Mouse (Mus musculus) hematopoietic stem cell, adult 5-6 weeks (primary cell): ENCODE data around the gene Phf20. TPM values are rescaled to one million over a fixed set of nuclear protein-coding genes. Genes with fewer than 3 reads are reported as not detected.
"Not testable (repeated sequence)": the region's sequence is repeated elsewhere in the genome, so short reads cannot be mapped to it uniquely, and the experiment has no call there.

ENCODE experiments used
- ATAC-seq, 2 experiments: fragments of 125-278 bp in 1 of 2; replicated peaks in 1 of 2; 2 replicates each; pipeline ENCODE4 v1.8.0; 2016 to 2017; ENCODE audit warnings: inconsistent platforms in 2 of 2, mild to moderate bottlenecking in 2 of 2, moderate number of reproducible peaks in 2 of 2, low read depth in 1 of 2, moderate TSS enrichment in 1 of 2; ENCODE audit not compliant: low FRiP score in 2 of 2, poor library complexity in 2 of 2, severe bottlenecking in 2 of 2, insufficient read depth in 1 of 2, low TSS enrichment in 1 of 2
- total RNA-seq: library from RNA; stranded (forward); fragments of 172-1452, 232-1000 nt; gene quantifications from 2 replicates; pipeline ENCODE4 v1.2.3, GENCODE M21; 2017

Gene Phf20
- 65.4 and 111 TPM in 2 replicates for total RNA-seq

- ATAC-seq = peak; percentile 91 to 92
Measured at GRCm38 (mm10) chr2:156196302-156197128, at the start of gene Phf20. Gene Phf20, plus strand, starts transcription at chr2:156196466.

DNA sequence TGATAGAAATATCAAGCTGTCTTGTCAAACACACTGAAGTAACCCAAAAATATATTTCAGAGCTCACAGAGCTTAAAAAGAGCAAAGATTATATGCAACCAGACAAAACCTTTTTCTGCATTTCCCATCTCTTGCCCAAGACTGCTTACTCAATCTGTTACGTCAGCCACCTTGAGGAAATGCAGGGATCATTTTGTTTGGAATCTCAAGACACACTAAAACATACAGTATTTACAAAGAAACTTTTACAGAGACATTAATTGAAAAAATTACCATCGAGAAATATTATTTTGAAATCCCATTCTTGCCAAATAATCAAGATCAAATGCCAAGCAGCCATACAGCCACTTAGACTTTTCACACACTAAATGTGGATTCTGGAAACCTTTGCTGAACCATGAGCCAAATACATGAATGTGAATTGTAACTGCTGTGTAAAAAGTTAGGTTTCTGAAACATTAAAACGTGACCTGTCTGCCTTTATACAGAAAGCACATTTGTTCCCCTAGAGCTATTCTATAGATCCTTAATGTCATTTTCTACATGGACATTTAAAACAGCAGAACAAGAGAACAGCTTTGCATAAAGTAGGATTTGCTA is 48.9 kb upstream of the Phf20 start:
- ATAC-seq = no peak

DNA sequence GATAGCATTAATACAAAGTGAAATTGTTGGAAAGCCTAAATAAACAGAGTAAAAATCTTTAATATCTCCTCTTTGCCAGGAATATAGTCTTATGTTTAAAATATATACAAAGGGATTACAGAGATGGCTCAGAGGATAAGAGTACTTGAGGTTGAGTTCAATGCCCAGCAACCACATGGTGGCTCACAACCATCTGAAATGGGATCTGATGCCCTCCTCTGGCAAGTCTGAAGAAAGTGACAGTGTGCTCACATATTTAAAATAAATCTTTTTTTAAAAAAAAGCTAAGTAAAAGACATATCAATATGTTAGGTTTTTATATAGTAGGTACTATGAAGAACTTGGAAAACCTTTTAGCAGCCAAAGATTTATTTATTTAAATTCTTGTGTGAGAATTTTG is 44.7 kb upstream of the Phf20 start:
- ATAC-seq = no peak

- ATAC-seq = no peak
Measured at GRCm38 (mm10) chr2:156165478-156165877, 30.8 kb upstream of the Phf20 start.

GRCm38 (mm10) chr2:156166557-156166956 is 29.7 kb upstream of the Phf20 start:
- ATAC-seq = no peak

DNA sequence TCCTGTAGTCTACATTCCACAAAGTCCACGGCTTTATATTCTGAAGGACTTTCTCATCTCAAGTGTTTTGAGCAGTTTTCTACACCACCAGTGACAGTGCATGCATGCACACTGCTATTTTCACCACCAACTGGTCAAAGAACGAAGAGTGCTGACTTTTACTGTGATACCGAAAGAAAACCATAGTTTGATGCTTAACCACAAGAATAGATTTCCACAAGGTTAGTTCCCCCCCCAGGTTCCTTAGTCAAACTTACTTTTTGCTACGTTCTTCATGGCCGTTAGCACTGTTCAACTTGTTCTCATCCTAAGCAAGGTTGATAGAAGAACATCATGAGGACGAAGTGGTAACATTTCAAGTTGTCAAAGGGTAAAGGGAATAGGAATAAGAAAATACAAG is 19.2 kb upstream of the Phf20 start:
- no peak for ATAC-seq

DNA sequence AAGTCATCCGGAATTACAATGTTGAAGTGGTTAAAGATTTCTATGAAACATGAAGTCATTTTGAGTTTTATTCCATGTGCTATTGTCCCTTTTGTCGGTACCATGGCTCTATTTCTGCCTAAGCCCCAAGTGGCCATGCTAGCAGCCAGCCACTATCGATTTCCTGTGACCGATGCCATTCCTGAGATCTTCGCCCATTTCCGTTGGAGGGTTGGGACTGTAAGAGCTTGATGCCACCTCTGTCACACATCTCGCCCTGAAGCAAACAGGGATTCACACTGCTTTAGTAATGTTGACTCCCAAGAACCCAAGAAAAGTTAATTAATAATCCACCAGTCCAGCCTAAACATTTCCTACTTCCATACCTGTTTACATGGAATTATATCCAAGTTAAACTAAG is 18.6 kb upstream of the Phf20 start:
- ATAC-seq = no peak

DNA sequence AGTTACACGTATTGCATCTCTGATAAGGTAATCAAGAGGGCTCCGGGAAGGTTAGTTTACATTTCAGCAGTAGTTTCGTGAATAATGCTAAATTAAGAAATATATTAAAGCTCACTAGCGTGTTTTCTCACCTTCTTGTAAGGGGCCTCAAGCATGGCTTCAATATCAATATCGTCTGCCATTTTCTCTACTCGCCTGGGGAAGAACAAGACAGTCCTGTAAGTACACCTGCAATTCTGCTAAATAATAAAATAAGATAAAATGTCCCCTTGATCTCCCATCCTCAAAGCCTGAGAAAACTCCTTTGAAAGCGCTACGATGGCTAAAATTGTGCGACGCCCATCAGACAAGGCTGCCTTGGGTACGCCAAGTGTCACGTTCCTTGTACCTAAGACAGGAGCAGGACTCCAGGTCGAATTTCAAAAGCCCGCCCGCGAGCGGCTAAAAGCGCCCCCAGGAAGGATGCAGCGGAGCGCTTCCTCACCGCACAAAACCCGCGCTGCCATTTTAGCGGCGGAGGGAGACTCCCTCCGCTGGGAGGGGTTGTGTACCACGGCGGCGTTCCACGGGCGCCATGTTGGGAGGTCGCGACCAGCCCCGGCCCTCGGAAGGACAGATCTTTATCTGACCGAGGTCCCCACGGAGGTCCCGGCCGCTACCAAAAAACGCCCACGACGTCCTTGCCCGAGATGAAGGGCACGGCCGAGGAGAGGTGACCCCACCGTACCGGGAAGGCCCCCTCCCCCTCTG is 17.0 kb upstream of the Phf20 start:
- peak; percentile 56 to 67 for ATAC-seq

- ATAC-seq = no peak
Measured at GRCm38 (mm10) chr2:156179796-156180093, 16.5 kb upstream of the Phf20 start.

- peak; percentile 91 to 92 for ATAC-seq
Measured at GRCm38 (mm10) chr2:156180094-156180821, 16.0 kb upstream of the Phf20 start, which contains the start of gene Rbm39. Gene Rbm39, minus strand, starts transcription at chr2:156180238.

DNA sequence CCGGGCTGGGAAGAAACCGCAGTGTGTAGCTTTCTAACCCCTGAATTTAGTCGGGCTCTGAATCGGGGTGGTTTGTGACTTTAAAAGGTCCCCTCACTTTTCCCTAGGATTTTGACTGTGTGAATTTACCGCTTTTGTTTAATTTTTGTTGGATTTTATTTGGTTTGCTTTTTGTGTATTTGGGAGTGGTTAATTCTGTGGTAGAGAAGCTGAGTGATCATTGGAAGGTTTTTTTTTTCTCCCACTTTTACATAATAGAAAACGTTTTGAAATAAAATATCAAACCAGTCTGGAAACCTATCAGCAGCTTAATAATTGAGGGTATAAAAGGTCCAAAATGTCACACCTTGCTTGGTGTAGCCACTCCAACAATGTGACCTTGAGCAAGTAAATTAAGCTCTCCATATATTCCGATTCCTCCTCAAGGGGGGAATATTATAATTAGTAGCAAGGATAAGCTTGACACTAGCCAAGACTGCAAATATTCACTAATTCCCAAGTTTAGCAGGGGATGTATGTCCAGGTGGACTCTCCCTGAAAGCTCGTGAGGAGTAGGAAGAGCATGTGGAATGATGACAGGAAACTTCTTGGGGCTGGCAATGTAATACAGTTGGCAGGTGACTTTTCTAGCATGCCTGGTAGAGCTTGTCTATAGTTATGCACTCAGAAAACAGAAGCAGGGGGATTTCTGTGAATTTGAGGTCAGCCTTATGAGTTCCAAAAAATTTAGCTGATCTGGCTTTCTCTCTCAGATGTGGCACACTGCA is 15.3 kb upstream of the Phf20 start:
- ATAC-seq = no peak

DNA sequence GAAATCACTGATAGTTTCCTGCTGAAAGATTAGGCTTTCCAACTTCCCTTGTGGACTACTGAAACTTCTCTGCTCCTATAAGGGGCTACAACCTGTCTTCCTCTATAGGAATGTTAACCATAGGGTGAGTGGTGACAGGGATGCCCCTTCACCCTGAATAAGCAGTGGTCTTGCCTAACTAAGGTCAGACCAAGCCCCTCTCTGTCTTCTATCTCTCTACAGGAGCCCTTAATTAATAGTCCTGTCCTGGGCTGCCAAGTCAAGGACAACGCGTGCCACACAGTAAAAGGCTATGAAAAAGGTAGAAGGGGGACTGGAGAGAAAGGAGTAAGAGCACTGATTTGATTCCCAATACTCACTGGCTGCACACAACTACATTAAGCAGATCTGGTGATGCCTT is 14.7 kb upstream of the Phf20 start:
- ATAC-seq = no peak

GRCm38 (mm10) chr2:156189241-156189640 is 7.0 kb upstream of the Phf20 start:
- ATAC-seq = not testable (repeated sequence)

- peak; percentile 94 for ATAC-seq
Measured at GRCm38 (mm10) chr2:156190004-156190896, 6.0 kb upstream of the Phf20 start.

DNA sequence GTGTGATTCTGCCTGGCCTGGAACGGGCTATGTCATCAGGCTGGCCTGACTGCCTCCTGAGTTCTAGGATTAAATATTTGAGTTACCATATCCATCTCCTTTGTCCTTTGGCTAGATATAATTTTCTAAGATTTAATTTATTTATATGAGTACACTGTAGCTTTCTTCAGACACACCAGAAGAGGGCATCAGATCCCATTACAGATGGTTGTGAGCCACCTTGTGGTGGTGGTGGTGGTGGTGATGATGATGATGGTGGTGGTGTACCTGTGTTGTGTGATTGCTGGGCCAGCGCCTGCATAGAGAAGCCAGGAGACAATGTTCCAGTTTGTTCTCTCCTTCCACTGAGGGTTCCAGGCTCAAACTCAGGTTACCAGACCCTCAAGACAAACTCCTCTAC is 4.7 kb upstream of the Phf20 start:
- no peak for ATAC-seq

DNA sequence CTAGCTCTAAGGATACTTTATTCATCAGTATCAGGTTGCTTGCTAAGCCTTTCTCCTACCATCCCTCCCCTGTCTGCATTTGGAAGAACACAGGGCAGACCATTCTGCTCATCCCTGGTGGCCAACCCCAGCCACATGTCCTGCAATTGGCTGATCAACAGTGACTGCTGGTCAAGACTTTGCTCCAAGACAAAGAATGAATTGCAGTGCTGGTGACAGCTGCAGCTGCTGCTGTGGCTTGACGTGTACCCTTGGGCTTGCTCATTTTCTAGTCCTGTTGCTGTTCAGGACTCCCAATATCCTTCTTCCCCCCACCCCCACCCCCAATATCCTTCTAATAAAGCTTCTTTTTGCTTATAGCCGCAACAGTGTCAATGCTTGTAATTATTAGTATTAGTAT is 4.2 kb upstream of the Phf20 start:
- ATAC-seq = no peak
